Mouse (Mus musculus) left cerebral cortex, postnatal 14 days (tissue): ENCODE data around the gene Slc24a3. TPM values are rescaled to one million over a fixed set of nuclear protein-coding genes. Genes with fewer than 3 reads are reported as not detected.

ENCODE experiments used
- DNase-seq, 2 experiments: peaks; one replicate each; pipeline ENCODE4 v3.0.0; 2021 to 2022; ENCODE audit warnings: low spot score in 2 of 2, mixed read lengths in 1 of 2
- intact Hi-C: fragments of 180-260 bp; cut with DNase I; formaldehyde crosslinking; loops from one replicate; pipeline ENCODE4 v1.15.1; 2025
- total RNA-seq, 2 experiments: library from RNA; stranded (reverse); gene quantifications; 2 replicates each; pipeline ENCODE4 v1.2.3; 2021

Gene Slc24a3
- total RNA-seq, 2 experiments from 2014 or later, result 159 to 160 TPM

GRCm38 (mm10) chr2:145401996-145402395 lies 234.4 kb downstream of the Slc24a3 start:
- DNase-seq, result no peak
- intact Hi-C loops, result no loop called here

- intact Hi-C loops, result no loop called here
- DNase-seq, result no peak
Observed at GRCm38 (mm10) chr2:145404818-145405531, 237.4 kb downstream of the Slc24a3 start.

- intact Hi-C loops, result no loop called here
- no peak for DNase-seq
Observed at GRCm38 (mm10) chr2:145405746-145406145, 238.2 kb downstream of the Slc24a3 start.

GRCm38 (mm10) chr2:145417738-145418137 lies 250.2 kb downstream of the Slc24a3 start:
- DNase-seq, result peak; percentile 16 to 35
- intact Hi-C loops, result no loop called here

- intact Hi-C loops, result no loop called here
- no peak for DNase-seq
Observed at GRCm38 (mm10) chr2:145419078-145419477, 251.5 kb downstream of the Slc24a3 start.

- intact Hi-C loops, result no loop called here
Observed at GRCm38 (mm10) chr2:145420967-145421888, 253.7 kb downstream of the Slc24a3 start.

GRCm38 (mm10) chr2:145421889-145422212 lies 254.3 kb downstream of the Slc24a3 start:
- intact Hi-C loops, result no loop called here
- no peak for DNase-seq

More at GRCm38 (mm10) chr2:145420967-145421888, 253.7 kb downstream of the Slc24a3 start:
- no peak for DNase-seq

GRCm38 (mm10) chr2:145429982-145430381 lies 262.4 kb downstream of the Slc24a3 start:
- DNase-seq, result no peak
- intact Hi-C loops, result no loop called here

- intact Hi-C loops, result no loop called here
- no peak for DNase-seq
Observed at GRCm38 (mm10) chr2:145434068-145434467, 266.5 kb downstream of the Slc24a3 start.

- DNase-seq, result no peak
- intact Hi-C loops, result no loop called here
Observed at GRCm38 (mm10) chr2:145438336-145438735, 270.8 kb downstream of the Slc24a3 start.

GRCm38 (mm10) chr2:145439755-145440154 lies 272.2 kb downstream of the Slc24a3 start:
- intact Hi-C loops, result no loop called here
- DNase-seq, result peak; percentile 26 to 31

GRCm38 (mm10) chr2:145457106-145457747 lies 289.7 kb downstream of the Slc24a3 start:
- no peak for DNase-seq
- intact Hi-C loops, result no loop called here

- intact Hi-C loops, result no loop called here
- DNase-seq, result no peak
Observed at GRCm38 (mm10) chr2:145460854-145461423, 293.4 kb downstream of the Slc24a3 start.

- peak in 1 of 2 experiments; percentile 20 for DNase-seq
- intact Hi-C loops, result no loop called here
Observed at GRCm38 (mm10) chr2:145462253-145462652, 294.7 kb downstream of the Slc24a3 start.

- intact Hi-C loops, result no loop called here
- no peak for DNase-seq
Observed at GRCm38 (mm10) chr2:145468701-145469325, 301.3 kb downstream of the Slc24a3 start.

GRCm38 (mm10) chr2:145477484-145477883 lies 309.9 kb downstream of the Slc24a3 start:
- intact Hi-C loops, result no loop called here
- peak in 1 of 2 experiments; percentile 10 for DNase-seq

- intact Hi-C loops, result no loop called here
- DNase-seq, result no peak
Observed at GRCm38 (mm10) chr2:145479676-145480075, 312.1 kb downstream of the Slc24a3 start.

- DNase-seq, result no peak
- intact Hi-C loops, result no loop called here
Observed at GRCm38 (mm10) chr2:145500231-145500630, 332.7 kb downstream of the Slc24a3 start.

GRCm38 (mm10) chr2:145501472-145501871 lies 333.9 kb downstream of the Slc24a3 start:
- intact Hi-C loops, result no loop called here
- DNase-seq, result no peak
